Mouse (Mus musculus): ENCODE data around the gene Tcf15.

Gene Tcf15

GRCm38 (mm10) chr2:152174861-152175260 lies 31.5 kb downstream of the Tcf15 start:
- DNase-seq (ENCODE audit: low spot score) = no peak

- DNase-seq (ENCODE audit: low spot score) = no peak
These were observed 33.3 kb downstream of the Tcf15 start for GRCm38 (mm10) chr2:152176659-152177058.

- DNase-seq (ENCODE audit: low spot score) = no peak
These were observed 33.9 kb downstream of the Tcf15 start for GRCm38 (mm10) chr2:152177162-152177805.

DNA sequence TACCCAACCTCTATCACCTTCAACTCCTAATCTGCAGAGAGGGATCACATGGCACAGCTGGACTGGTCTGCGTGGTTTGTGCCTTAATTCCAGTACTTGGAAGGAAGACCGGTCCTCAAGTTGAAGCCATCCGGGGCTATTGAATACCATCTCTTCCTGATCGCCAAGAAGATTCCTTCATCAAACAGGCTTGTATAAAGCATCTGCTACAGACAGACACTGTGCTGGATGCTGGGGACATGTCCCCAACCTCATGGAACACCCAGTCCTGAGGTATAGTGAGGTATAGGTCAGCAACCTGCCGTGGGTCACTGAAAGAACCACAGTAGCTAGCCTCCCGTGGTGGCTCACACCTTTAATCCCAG lies 34.4 kb downstream of the Tcf15 start:
- no peak for DNase-seq (ENCODE audit: low spot score)

GRCm38 (mm10) chr2:152178345-152178744 lies 35.0 kb downstream of the Tcf15 start:
- DNase-seq (ENCODE audit: low spot score) = no peak

- no peak for DNase-seq (ENCODE audit: low spot score)
These were observed 35.9 kb downstream of the Tcf15 start for GRCm38 (mm10) chr2:152179301-152179700.

DNA sequence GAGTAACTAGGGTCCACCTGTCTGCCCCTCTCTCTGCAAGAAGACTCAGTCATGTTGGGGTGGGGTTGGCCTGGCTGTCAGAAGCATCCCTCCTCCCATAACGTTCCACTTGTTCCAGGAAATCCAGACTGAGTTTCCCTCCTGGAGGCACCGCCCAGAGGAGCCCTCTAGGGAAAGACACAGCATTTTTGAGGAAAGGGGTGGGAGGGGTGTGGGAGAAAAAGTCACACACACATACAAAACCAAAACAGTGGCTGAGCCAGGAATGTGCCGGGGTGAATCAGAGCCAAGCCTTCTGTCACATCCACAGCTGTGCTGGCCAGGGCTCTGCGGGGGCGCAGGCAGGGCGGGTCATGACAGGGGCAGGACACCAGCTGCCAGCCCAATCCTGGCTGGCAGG lies 37.0 kb downstream of the Tcf15 start:
- DNase-seq (ENCODE audit: low spot score) = no peak

- no peak for DNase-seq (ENCODE audit: low spot score)
These were observed 43.8 kb downstream of the Tcf15 start for GRCm38 (mm10) chr2:152187132-152187531.

GRCm38 (mm10) chr2:152189213-152189612 lies 45.9 kb downstream of the Tcf15 start:
- no peak for DNase-seq (ENCODE audit: low spot score)

DNA sequence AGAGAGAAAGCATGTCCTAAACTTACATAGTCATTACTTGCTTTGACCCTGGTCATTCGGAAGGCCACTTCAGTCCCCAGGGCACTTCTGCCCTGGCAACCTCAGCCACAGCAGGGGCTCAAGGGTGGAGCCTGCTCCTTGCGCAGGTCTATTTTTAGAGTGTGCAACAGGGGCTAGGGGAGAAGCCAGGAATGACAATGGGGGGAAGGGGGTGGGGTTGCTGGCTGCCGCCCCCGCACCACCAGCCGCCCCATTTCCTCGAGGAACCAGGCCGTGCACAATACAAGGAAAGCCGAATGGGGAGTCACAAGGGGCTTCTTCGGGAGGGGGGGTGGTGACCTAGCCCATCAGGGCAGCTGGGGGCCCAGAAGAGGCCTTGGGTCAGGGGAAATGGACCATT lies 46.3 kb downstream of the Tcf15 start:
- no peak for DNase-seq (ENCODE audit: low spot score)

GRCm38 (mm10) chr2:152190161-152190560 lies 46.8 kb downstream of the Tcf15 start:
- no peak for DNase-seq (ENCODE audit: low spot score)

DNA sequence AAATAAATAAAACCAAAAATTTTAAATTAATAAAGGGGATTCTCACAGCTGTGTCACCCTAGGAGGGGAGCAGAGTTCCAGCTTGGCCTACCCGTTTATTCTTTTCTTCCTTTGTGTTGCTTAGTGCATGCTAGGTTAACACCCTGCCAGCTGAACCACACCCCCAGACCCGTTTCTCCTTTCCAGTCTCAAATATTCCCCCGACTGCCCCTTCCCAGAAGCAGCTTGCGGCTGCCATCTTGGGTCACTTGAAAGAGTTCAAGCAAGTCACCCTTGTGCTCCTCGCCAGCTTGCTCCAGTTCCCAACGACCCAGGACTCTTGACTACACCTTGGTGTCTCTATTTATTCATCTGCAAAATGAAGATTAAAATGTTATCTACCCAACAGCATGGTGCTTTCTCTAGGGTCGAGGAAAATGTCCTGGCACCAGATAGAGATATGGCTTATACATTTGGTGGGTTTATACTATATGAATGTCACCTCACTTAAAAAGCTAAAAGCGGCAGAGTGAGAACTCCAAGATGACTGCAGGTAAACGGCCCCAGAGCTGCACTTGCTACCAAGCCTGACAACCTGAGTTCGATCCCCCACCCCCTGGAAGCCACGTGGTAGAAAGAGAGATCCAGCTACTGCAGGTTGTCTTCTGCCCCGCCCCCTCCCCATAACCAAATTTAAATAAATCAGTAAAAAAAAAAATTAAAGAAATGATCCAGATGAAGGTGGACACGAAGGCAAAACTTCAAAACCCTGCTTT lies 49.4 kb downstream of the Tcf15 start:
- no peak for DNase-seq (ENCODE audit: low spot score)

DNA sequence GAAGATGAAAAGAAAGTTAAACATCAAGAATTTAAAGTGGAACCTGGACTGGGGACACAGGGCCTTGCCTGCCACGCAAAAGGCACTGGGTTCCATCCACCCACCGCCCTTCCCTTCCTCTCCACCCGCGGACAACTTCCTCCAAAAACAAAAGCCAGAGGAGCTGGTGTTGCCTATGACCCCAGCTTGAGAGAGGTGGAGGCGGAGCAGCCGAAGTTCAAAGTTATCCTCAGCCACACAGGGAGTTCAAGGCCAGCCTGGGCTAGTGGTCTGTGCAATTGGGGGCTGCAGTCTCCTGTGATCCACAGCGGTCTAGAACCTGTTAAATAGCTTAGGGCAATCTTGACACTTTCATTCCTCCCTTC lies 50.0 kb downstream of the Tcf15 start:
- no peak for DNase-seq (ENCODE audit: low spot score)

GRCm38 (mm10) chr2:152194586-152194985 lies 51.2 kb downstream of the Tcf15 start:
- no peak for DNase-seq (ENCODE audit: low spot score)

DNA sequence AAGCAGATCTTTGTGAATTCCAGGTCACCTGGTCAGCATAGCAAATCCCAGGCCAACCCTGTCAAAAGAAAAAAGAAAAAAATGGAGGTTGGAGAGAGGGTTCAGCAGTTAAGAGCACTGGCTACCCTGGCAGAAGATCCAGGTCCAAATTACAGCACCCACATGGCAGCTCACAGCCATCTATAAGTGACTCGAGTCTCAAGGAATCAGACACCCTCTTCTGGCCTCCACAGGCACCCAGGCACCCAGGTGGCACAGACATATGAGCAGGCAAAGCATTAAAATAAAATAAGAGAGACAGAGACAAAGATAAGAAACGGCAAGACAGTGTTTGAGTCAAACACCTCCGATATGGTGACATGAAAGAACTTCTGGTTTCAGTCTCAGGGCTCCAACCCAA lies 53.5 kb downstream of the Tcf15 start:
- no peak for DNase-seq (ENCODE audit: low spot score)

- no peak for DNase-seq (ENCODE audit: low spot score)
These were observed 53.9 kb downstream of the Tcf15 start for GRCm38 (mm10) chr2:152197301-152197712.

All from urinary bladder, postnatal 10 days (tissue).